Mouse (Mus musculus): ENCODE data around the gene Hsf5.

The Hsf5 gene

GRCm38 (mm10) chr11:87639206-87639605 is 22.2 kb downstream of the Hsf5 start:
- DNase-seq (ENCODE audit: low spot score), result peak; percentile 37

GRCm38 (mm10) chr11:87642865-87643264 is 25.9 kb downstream of the Hsf5 start:
- DNase-seq (ENCODE audit: low spot score), result no peak

- no peak for DNase-seq (ENCODE audit: low spot score)
These were observed 37.7 kb downstream of the Hsf5 start for GRCm38 (mm10) chr11:87654693-87655092.

GRCm38 (mm10) chr11:87659216-87659615 is 42.3 kb downstream of the Hsf5 start:
- no peak for DNase-seq (ENCODE audit: low spot score)

- DNase-seq (ENCODE audit: low spot score), result peak; percentile 77
These were observed 45.4 kb downstream of the Hsf5 start, which contains the start of gene Rnf43 for GRCm38 (mm10) chr11:87662407-87662806. TSS of gene Rnf43 (plus strand) at chr11:87662722.

GRCm38 (mm10) chr11:87662822-87663221 is 45.9 kb downstream of the Hsf5 start:
- DNase-seq (ENCODE audit: low spot score), result no peak

- no peak for DNase-seq (ENCODE audit: low spot score)
These were observed 47.0 kb downstream of the Hsf5 start for GRCm38 (mm10) chr11:87663948-87664347.

- DNase-seq (ENCODE audit: low spot score), result no peak
These were observed 47.6 kb downstream of the Hsf5 start for GRCm38 (mm10) chr11:87664521-87664920.

- no peak for DNase-seq (ENCODE audit: low spot score)
These were observed 48.3 kb downstream of the Hsf5 start for GRCm38 (mm10) chr11:87665224-87665623.

GRCm38 (mm10) chr11:87665658-87666057 is 48.7 kb downstream of the Hsf5 start:
- DNase-seq (ENCODE audit: low spot score), result no peak

- DNase-seq (ENCODE audit: low spot score), result no peak
These were observed 49.5 kb downstream of the Hsf5 start for GRCm38 (mm10) chr11:87666256-87667035.

- DNase-seq (ENCODE audit: low spot score), result no peak
These were observed 50.4 kb downstream of the Hsf5 start for GRCm38 (mm10) chr11:87667107-87668090.

GRCm38 (mm10) chr11:87673282-87673681 is 56.3 kb downstream of the Hsf5 start:
- DNase-seq (ENCODE audit: low spot score), result no peak

- DNase-seq (ENCODE audit: low spot score), result no peak
These were observed 58.6 kb downstream of the Hsf5 start for GRCm38 (mm10) chr11:87675606-87676005.

GRCm38 (mm10) chr11:87677756-87678155 is 60.8 kb downstream of the Hsf5 start:
- DNase-seq (ENCODE audit: low spot score), result no peak

- no peak for DNase-seq (ENCODE audit: low spot score)
These were observed 61.6 kb downstream of the Hsf5 start for GRCm38 (mm10) chr11:87678545-87678944.

- DNase-seq (ENCODE audit: low spot score), result no peak
These were observed 62.0 kb downstream of the Hsf5 start for GRCm38 (mm10) chr11:87678976-87679375.

GRCm38 (mm10) chr11:87680786-87681185 is 63.8 kb downstream of the Hsf5 start:
- DNase-seq (ENCODE audit: low spot score), result no peak

GRCm38 (mm10) chr11:87682096-87682495 is 65.1 kb downstream of the Hsf5 start:
- DNase-seq (ENCODE audit: low spot score), result no peak

GRCm38 (mm10) chr11:87682838-87683571 is 66.0 kb downstream of the Hsf5 start:
- DNase-seq (ENCODE audit: low spot score), result no peak

GRCm38 (mm10) chr11:87686407-87686806 is 69.4 kb downstream of the Hsf5 start:
- no peak for DNase-seq (ENCODE audit: low spot score)

Data from spleen, adult 12 weeks (tissue).